Mouse (Mus musculus): ENCODE results near the gene Tubb5. TPM values are rescaled to one million over a fixed set of nuclear protein-coding genes. Genes with fewer than 3 reads are reported as not detected.

Tubb5 gene
- polyA plus RNA-seq, 1 experiment: 298 TPM

GRCm38 (mm10) chr17:35864832-35865353, 26.8 kb upstream of the Tubb5 start:
- TF ChIP-seq POLR2A (IDR thresholded peaks at IDR 0.05; ENCODE audit: borderline replicate concordance, extremely low read depth, low read depth, low read length): no peak
- TF ChIP-seq CTCF (IDR thresholded peaks at IDR 0.05; ENCODE audit: insufficient read depth, low read length): no peak

GRCm38 (mm10) chr17:35861198-35861857, 23.2 kb upstream of the Tubb5 start, which contains the start of gene Nrm:
Gene Nrm (plus strand): TSS chr17:35861318.
- Histone ChIP-seq H3K4me3 (replicated peaks; ENCODE audit: extremely low read depth, low read depth, low read length) (peak within 1 kb of the TSS; percentile 82), H3K4me1 (ENCODE audit: control insufficient read depth, insufficient read depth, low read length) (0 out of 2 replicates have a peak, but pooled peaks cover 3% of the 10 kb centered on the region)
- TF ChIP-seq POLR2A (IDR thresholded peaks at IDR 0.05; ENCODE audit: borderline replicate concordance, extremely low read depth, low read depth, low read length): peak; percentile 53; the same call in 1 of the 2 replicates
- TF ChIP-seq CTCF (IDR thresholded peaks at IDR 0.05; ENCODE audit: insufficient read depth, low read length): peak; percentile 15; the same call in 1 of the 2 replicates
- 2% methylated on average over 47 of the region's 47 CpGs for WGBS
- peak; percentile 96 for DNase-seq

More at GRCm38 (mm10) chr17:35864832-35865353, 26.8 kb upstream of the Tubb5 start:
- 32% methylated on average over 10 of the region's 10 CpGs for WGBS
- Histone ChIP-seq H3K4me3 (replicated peaks; ENCODE audit: extremely low read depth, low read depth, low read length) (peak overlapping the region; percentile 6), H3K4me1 (ENCODE audit: control insufficient read depth, insufficient read depth, low read length) (0 out of 2 replicates have a peak, but pooled peaks cover 3% of the 10 kb centered on the region)
- no peak for DNase-seq

- 4% methylated on average over 12 of the region's 12 CpGs for WGBS
- no peak for DNase-seq
- peak overlapping the region; percentile 39 for H3K4me3 ChIP-seq (replicated peaks; ENCODE audit: extremely low read depth, low read depth, low read length)
- TF ChIP-seq CTCF (IDR thresholded peaks at IDR 0.05; ENCODE audit: insufficient read depth, low read length): no peak
- no peak for TF ChIP-seq POLR2A (IDR thresholded peaks at IDR 0.05; ENCODE audit: borderline replicate concordance, extremely low read depth, low read depth, low read length)
- H3K4me1 ChIP-seq (ENCODE audit: control insufficient read depth, insufficient read depth, low read length): 0 out of 2 replicates have a peak, but pooled peaks cover 3% of the 10 kb centered on the region
These were observed 22.7 kb upstream of the Tubb5 start for GRCm38 (mm10) chr17:35860831-35861197.

GRCm38 (mm10) chr17:35859835-35860234, 21.7 kb upstream of the Tubb5 start:
- no peak for DNase-seq
- Histone ChIP-seq H3K4me3 (replicated peaks; ENCODE audit: extremely low read depth, low read depth, low read length) (no peak overlapping the region), H3K4me1 (ENCODE audit: control insufficient read depth, insufficient read depth, low read length) (0 out of 2 replicates have a peak, but pooled peaks cover under 1% of the 10 kb centered on the region)
- TF ChIP-seq POLR2A (IDR thresholded peaks at IDR 0.05; ENCODE audit: borderline replicate concordance, extremely low read depth, low read depth, low read length): no peak
- no peak for TF ChIP-seq CTCF (IDR thresholded peaks at IDR 0.05; ENCODE audit: insufficient read depth, low read length)
- WGBS: 59% methylated on average over 2 of the region's 2 CpGs

- no peaks in the 10 kb centered on the region for H3K4me1 ChIP-seq (ENCODE audit: control insufficient read depth, insufficient read depth, low read length)
- 84% methylated on average over 1 of the region's 1 CpGs for WGBS
- TF ChIP-seq CTCF (IDR thresholded peaks at IDR 0.05; ENCODE audit: insufficient read depth, low read length) (no peak), POLR2A (IDR thresholded peaks at IDR 0.05; ENCODE audit: borderline replicate concordance, extremely low read depth, low read depth, low read length) (no peak)
- H3K4me3 ChIP-seq (replicated peaks; ENCODE audit: extremely low read depth, low read depth, low read length): no peak overlapping the region
- no peak for DNase-seq
These were observed 21.3 kb upstream of the Tubb5 start for GRCm38 (mm10) chr17:35859371-35859770.

- TF ChIP-seq CTCF (IDR thresholded peaks at IDR 0.05; ENCODE audit: insufficient read depth, low read length): no peak
- TF ChIP-seq POLR2A (IDR thresholded peaks at IDR 0.05; ENCODE audit: borderline replicate concordance, extremely low read depth, low read depth, low read length): no peak
- no peaks in the 10 kb centered on the region for H3K4me1 ChIP-seq (ENCODE audit: control insufficient read depth, insufficient read depth, low read length)
- H3K4me3 ChIP-seq (replicated peaks; ENCODE audit: extremely low read depth, low read depth, low read length): no peak overlapping the region
- no peak for DNase-seq
- 89% methylated on average over 3 of the region's 3 CpGs for WGBS
These were observed 12.9 kb upstream of the Tubb5 start for GRCm38 (mm10) chr17:35850974-35851373.

GRCm38 (mm10) chr17:35848112-35848511, 10.0 kb upstream of the Tubb5 start:
- 58% methylated on average over 1 of the region's 1 CpGs for WGBS
- no peak overlapping the region for H3K4me3 ChIP-seq (replicated peaks; ENCODE audit: extremely low read depth, low read depth, low read length)
- H3K4me1 ChIP-seq (ENCODE audit: control insufficient read depth, insufficient read depth, low read length): no peaks in the 10 kb centered on the region
- no peak for TF ChIP-seq POLR2A (IDR thresholded peaks at IDR 0.05; ENCODE audit: borderline replicate concordance, extremely low read depth, low read depth, low read length)
- 0 out of 2 replicates have a peak, but pooled peaks have one; percentile 8 for TF ChIP-seq CTCF (IDR thresholded peaks at IDR 0.05; ENCODE audit: insufficient read depth, low read length)
- DNase-seq: no peak

GRCm38 (mm10) chr17:35843514-35843913, 5.4 kb upstream of the Tubb5 start:
- Histone ChIP-seq H3K4me1 (ENCODE audit: control insufficient read depth, insufficient read depth, low read length) (0 out of 2 replicates have a peak, but pooled peaks cover 5% of the 10 kb centered on the region), H3K4me3 (replicated peaks; ENCODE audit: extremely low read depth, low read depth, low read length) (no peak overlapping the region)
- DNase-seq: no peak
- TF ChIP-seq POLR2A (IDR thresholded peaks at IDR 0.05; ENCODE audit: borderline replicate concordance, extremely low read depth, low read depth, low read length): no peak
- TF ChIP-seq CTCF (IDR thresholded peaks at IDR 0.05; ENCODE audit: insufficient read depth, low read length): 0 out of 2 replicates have a peak, but pooled peaks have one; percentile 2
- WGBS: 90% methylated on average over 3 of the region's 3 CpGs

- 6% methylated on average over 11 of the region's 11 CpGs for WGBS
- TF ChIP-seq POLR2A (IDR thresholded peaks at IDR 0.05; ENCODE audit: borderline replicate concordance, extremely low read depth, low read depth, low read length) (no peak), CTCF (IDR thresholded peaks at IDR 0.05; ENCODE audit: insufficient read depth, low read length) (no peak)
- DNase-seq: no peak
- Histone ChIP-seq H3K4me1 (ENCODE audit: control insufficient read depth, insufficient read depth, low read length) (0 out of 2 replicates have a peak, but pooled peaks cover 6% of the 10 kb centered on the region), H3K4me3 (replicated peaks; ENCODE audit: extremely low read depth, low read depth, low read length) (peak overlapping the region; percentile 73)
These were observed 3.9 kb upstream of the Tubb5 start for GRCm38 (mm10) chr17:35842006-35842405.

All from lung, adult 2 months (tissue).